Mouse (Mus musculus) layer of hippocampus, adult 6 months (tissue): ENCODE results near the gene Setd7. TPM values are rescaled to one million over a fixed set of nuclear protein-coding genes. Genes with fewer than 3 reads are reported as not detected.

Source experiments
- long read RNA-seq, 2 experiments: library from polyadenylated mRNA; unstranded; transcript quantifications; one replicate each; pipeline ENCODE4 v2.0.0; 2019 to 2020
- polyA plus RNA-seq: library from polyadenylated mRNA; unstranded; fragments of <200 nt; fragmentation: Nextera tagmentation; gene quantifications from 2 replicates; pipeline ENCODE4 v1.2.3, GENCODE M21; 2021

The Setd7 gene
- 9.6 and 13.1 TPM in 2 replicates for polyA plus RNA-seq
- long read RNA-seq, experiment 1, full-length matches to known transcripts = 1 of 22 reads
- long read RNA-seq, experiment 1, partial matches to known transcripts = 1 of 22 reads
- long read RNA-seq, experiment 1, other reads (novel, unspliced or antisense) = 20 of 22 reads
- long read RNA-seq, experiment 2, partial matches to known transcripts = 2 of 37 reads
- long read RNA-seq, experiment 2, other reads (novel, unspliced or antisense) = 35 of 37 reads

DNA sequence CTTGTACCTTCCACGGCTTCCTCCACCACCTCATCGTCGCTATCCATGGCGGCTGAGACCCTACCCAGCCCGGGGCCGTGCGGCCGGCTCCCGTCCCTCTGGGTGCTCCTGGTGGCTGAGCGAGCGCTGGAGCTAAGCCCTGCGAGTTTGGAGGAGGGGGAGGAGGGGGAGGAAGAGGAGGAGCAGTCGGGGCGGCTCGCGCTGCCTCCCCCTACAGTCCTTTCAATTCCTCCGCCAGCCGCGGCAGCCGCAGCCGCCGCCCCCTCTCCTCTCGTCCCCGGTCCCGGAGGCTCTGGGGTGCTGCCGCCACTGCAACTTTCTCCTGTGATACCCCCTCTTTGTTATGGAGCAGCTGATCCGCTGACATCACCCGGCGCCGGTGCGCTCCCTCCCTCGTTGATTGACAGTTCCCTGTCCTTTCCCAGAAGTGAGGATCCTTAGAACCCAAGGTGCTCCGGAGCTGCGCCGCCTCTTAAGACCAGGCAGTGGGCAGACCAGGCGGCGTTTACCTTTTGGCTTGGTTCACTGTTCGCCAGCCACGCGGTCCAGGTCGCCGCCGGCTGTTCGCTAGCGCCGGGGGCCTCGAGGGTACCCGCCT, at the start of gene Setd7:
Gene Setd7, minus strand, starts transcription at position 369 of the 598 bp plus-strand sequence.

DNA sequence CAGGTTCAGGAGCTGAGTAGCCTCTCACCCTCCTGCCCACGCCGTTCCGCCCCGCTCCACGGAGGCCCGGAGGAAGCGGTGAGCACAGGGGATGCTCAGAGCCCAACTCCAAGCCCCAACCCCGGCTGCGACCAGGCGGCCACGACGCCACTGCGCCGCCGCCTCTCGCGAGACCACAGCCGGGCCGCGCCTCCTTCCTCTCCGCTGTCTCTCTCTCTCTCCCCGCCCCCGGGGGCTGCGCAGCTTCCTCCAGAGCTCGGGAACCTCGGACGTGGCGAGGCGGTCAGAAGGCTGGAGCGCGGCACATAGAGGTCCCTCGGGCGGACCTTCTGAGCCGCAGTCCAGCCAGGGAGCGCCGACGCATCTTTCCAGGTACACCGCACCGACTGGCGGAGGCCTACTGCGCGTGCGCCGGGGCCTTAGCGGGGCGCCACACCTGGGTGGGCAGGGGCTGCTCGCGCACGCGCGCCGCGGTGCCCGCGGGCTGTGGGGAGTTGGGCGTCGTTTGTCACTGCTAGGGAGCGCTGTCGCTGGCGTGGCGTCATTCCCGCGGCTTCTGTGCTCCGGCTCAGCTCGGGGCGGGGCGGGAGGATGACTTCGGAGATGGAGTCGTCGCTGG, 76.8 kb downstream of the Setd7 start, which contains the start of gene Rab33b:
Gene Rab33b, plus strand, starts transcription at position 180 of the 619 bp plus-strand sequence.

Other genes with a start within 250 kb of the Setd7 start
- 14.9 and 16.6 TPM in 2 replicates for gene Elf2, start 220.2 kb downstream of the Setd7 start, polyA plus RNA-seq
- gene Mgarp, start 164.1 kb downstream of the Setd7 start, polyA plus RNA-seq = 0.15 and 0.23 TPM in 2 replicates
- 1,793 and 2,200 TPM in 2 replicates for gene Ndufc1, start 151.9 kb downstream of the Setd7 start, polyA plus RNA-seq
- gene Naa15, start 145.7 kb downstream of the Setd7 start, polyA plus RNA-seq = 10.3 and 11.2 TPM in 2 replicates
- gene Rab33b, start 77.0 kb downstream of the Setd7 start, polyA plus RNA-seq = 22.8 and 23.0 TPM in 2 replicates
- gene Mgst2, start 99.5 kb upstream of the Setd7 start, polyA plus RNA-seq = 0.45 and 0.85 TPM in 2 replicates